10 mouse cellular contexts compared by ENCODE assay signal in the genomic region with DNA sequence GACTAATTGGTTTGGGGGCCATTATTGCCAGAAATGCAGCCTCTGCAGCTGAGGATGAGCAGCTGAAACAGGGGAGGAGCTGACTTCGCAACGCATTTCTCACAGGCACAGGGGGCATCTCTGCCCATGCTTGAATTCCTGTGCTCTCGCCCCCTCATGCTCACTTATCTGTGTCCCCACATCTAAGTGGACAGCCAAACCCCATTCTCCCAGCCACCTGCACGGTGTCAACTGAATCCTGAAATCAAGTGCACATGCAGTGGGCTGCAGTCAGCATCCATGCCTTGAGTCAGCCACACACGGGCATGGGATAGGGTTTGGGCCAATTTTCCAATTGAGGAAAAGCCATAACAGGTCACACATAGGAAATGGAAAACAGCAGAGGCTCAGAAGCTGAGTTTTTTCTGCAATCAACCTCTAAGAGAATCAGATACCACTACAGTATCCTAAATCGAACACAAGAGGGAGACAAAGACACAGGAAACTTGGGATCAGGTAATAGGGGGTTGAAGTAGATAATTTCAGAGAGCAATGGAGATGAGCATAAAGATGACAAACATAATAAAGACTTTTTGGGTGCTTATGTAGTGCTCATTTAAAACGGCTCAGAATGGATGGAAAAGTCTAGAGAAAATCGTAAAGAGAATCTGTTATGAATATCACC. TPM values are rescaled to one million over a fixed set of nuclear protein-coding genes. Genes with fewer than 3 reads are reported as not detected.
A peak's percentile ranks its signal among the peaks of the same experiment; 100 is the strongest.
DNase-seq lines count a peak whose midpoint lies in the region; ATAC-seq and TF ChIP-seq lines count a peak whose summit lies in the region.
"Had no signal": no experiment of that assay in that cellular context is flagged by ENCODE, and none has a peak within 500 bp of the region (broad histone marks: within the 10 kb centered on the region; RNA-seq: fewer than 3 reads in every experiment).

No protein-coding gene starts in this region.

- H3K4me1 ChIP-seq in kidney, embryonic 14.5 days (ENCODE audit: control insufficient read depth, insufficient read depth, low read length): no peaks in the 10 kb centered on the region
- H3K4me1 ChIP-seq in E14TG2a.4 (replicated peaks; ENCODE audit: low read depth, low read length): no peaks in the 10 kb centered on the region

- ATAC-seq in kidney, embryonic 14.5 days (ENCODE audit: low FRiP score, low TSS enrichment): peak; percentile 68; the same call in 1 of the 2 replicates

- H3K9ac ChIP-seq in kidney, embryonic 14.5 days (ENCODE audit: low read depth, low read length): no peak overlapping the region

- H3K4me2 ChIP-seq in kidney, embryonic 14.5 days (replicated peaks; ENCODE audit: low read depth, low read length): no peak overlapping the region

- H3K4me3 ChIP-seq in kidney, embryonic 14.5 days (ENCODE audit: low read length): no peak overlapping the region
- H3K4me3 ChIP-seq in E14TG2a.4 (replicated peaks; ENCODE audit: low read length): no peak overlapping the region

- no peaks in the 10 kb centered on the region for H3K9me3 ChIP-seq in kidney, embryonic 14.5 days (ENCODE audit: control insufficient read depth, low read length)
- peaks cover 16% of the 10 kb centered on the region for H3K9me3 ChIP-seq in E14TG2a.4 (ENCODE audit: low read length)

- TF ChIP-seq CTCF in E14TG2a.4 (conservative IDR thresholded peaks at IDR 0.05; ENCODE audit: low read length): peak; percentile 70

- WGBS in kidney, embryonic 14.5 days: 56% methylated on average over 8 of the region's 8 CpGs

- H3K36me3 ChIP-seq in kidney, embryonic 14.5 days (ENCODE audit: control insufficient read depth, insufficient read depth, low read length): no peaks in the 10 kb centered on the region
- H3K36me3 ChIP-seq in E14TG2a.4 (ENCODE audit: insufficient read depth, low read length): no peaks in the 10 kb centered on the region

- DNase-seq in kidney, adult 11 months: no peak
- DNase-seq in brain, adult 2 months (ENCODE audit: low read depth, low spot score): peak; percentile 60
- peak; percentile 16 to 51 for DNase-seq in left cerebral cortex, postnatal 25 days (ENCODE audit: low spot score in 2 of 2)
- no peak for DNase-seq in spleen, postnatal 10 days (ENCODE audit: low spot score in 2 of 2)
- no peak for DNase-seq in ovary, adult 18-20 months (ENCODE audit: low spot score)
- no peak for DNase-seq in B cell, adult 2 months

- intact Hi-C loops in left cerebral cortex, postnatal 25 days (cut with DNase I): loop anchor here (5.0 to 10.0 kb wide), 5 partner anchors 149 to 696 kb away; a partner anchor contains a TSS

- H3K27me3 ChIP-seq in kidney, embryonic 14.5 days (ENCODE audit: control insufficient read depth, insufficient read depth, low read length): no peaks in the 10 kb centered on the region
- no peaks in the 10 kb centered on the region for H3K27me3 ChIP-seq in E14TG2a.4 (ENCODE audit: insufficient read depth, low read length)

- H3K27ac ChIP-seq in kidney, embryonic 14.5 days (ENCODE audit: low read depth, low read length): no peak overlapping the region

RNA-seq across cellular contexts. Expression of a gene that starts 21.6 kb away (rescaled TPM):
- not detected in 2 replicates for polyA plus RNA-seq in kidney, embryonic 14.5 days (2014; fragmentation: Nextera tagmentation; extraction: Ambion mirVana)
- total RNA-seq in left cerebral cortex, postnatal 25 days (2021): not detected
- total RNA-seq: layer of hippocampus, adult 18-20 months had no signal
- polyA plus RNA-seq: frontal cortex, adult 2 months had no signal

Comparison
In these comparisons a context has a peak if more than half of its experiments do, and no peak if none do; other contexts are left out.
1. DNase-seq: peak in brain, adult 2 months (single experiment) and left cerebral cortex, postnatal 25 days (2 of 2); none in kidney, adult 11 months (single experiment), spleen, postnatal 10 days (0 of 2), ovary, adult 18-20 months (single experiment) and B cell, adult 2 months (0 of 2).